Mouse (Mus musculus) intestine, postnatal 0 days (tissue): ENCODE data around the gene Cerk. TPM values are rescaled to one million over a fixed set of nuclear protein-coding genes. Genes with fewer than 3 reads are reported as not detected.
A peak's percentile ranks its signal among the peaks of the same experiment; 100 is the strongest.
"Not testable (repeated sequence)": the region's sequence is repeated elsewhere in the genome, so short reads cannot be mapped to it uniquely, and the experiment has no call there.

Experiments
- ATAC-seq: fragments of 200-750 bp; cut with Nextera tagmentation; 2 replicates; pipeline ENCODE4 v1.8.0; 2017; ENCODE audit warnings: mild to moderate bottlenecking, moderate TSS enrichment, moderate library complexity
- H3K27ac ChIP-seq: fragments of 300-500 bp; sonication (generic); 2 replicates; pipeline ENCODE4 v1.5.1; 2014; ENCODE audit warnings: mild to moderate bottlenecking, low read depth, low read length, moderate library complexity
- H3K27me3 ChIP-seq: fragments of 300-500 bp; sonication (generic); replicated peaks from 2 replicates; pipeline ENCODE4 v1.6.1; 2014; ENCODE audit warnings: low read length, mixed read lengths; ENCODE audit not compliant: control insufficient read depth, insufficient read depth
- H3K36me3 ChIP-seq: fragments of 300-500 bp; sonication (generic); 2 replicates; pipeline ENCODE4 v1.6.1; 2014; ENCODE audit warnings: mild to moderate bottlenecking, moderate library complexity; ENCODE audit not compliant: control insufficient read depth, insufficient read depth
- H3K4me1 ChIP-seq: fragments of 300-500 bp; sonication (generic); replicated peaks from 2 replicates; pipeline ENCODE4 v1.6.1; 2014; ENCODE audit warnings: antibody characterized with exemption, low read length, mixed read lengths; ENCODE audit not compliant: control insufficient read depth, insufficient read depth
- H3K4me2 ChIP-seq: fragments of 300-500 bp; sonication (generic); replicated peaks from 2 replicates; pipeline ENCODE4 v1.6.1; 2014; ENCODE audit warnings: low read depth, mild to moderate bottlenecking, moderate library complexity
- H3K4me3 ChIP-seq: fragments of 300-500 bp; sonication (generic); 2 replicates; pipeline ENCODE4 v1.5.1; 2014; ENCODE audit warnings: low read depth, low read length
- H3K9ac ChIP-seq: fragments of 300-500 bp; sonication (generic); 2 replicates; pipeline ENCODE4 v1.6.1; 2014; ENCODE audit warnings: mild to moderate bottlenecking, low read depth, low read length
- H3K9me3 ChIP-seq: fragments of 300-500 bp; sonication (generic); 2 replicates; pipeline ENCODE4 v1.6.1; 2016; ENCODE audit warnings: mixed run types; ENCODE audit not compliant: control insufficient read depth
- CTCF ChIP-seq: sonication (generic); IDR thresholded peaks from 2 replicates; pipeline ENCODE4 v1.5.1; 2016; ENCODE audit warnings: low read depth, mild to moderate bottlenecking, control low read depth, antibody characterized with exemption, moderate library complexity
- WGBS: fragments of 180-500 bp; shearing (Covaris S2); extraction: QIAGEN DNeasy Blood & Tissue Kit; methylation state at CpG from one replicate; pipeline ENCODE4 v1.1.7; 2014; 5-methylcytosine and 5-hydroxymethylcytosine counted together
- polyA plus RNA-seq: library from polyadenylated mRNA; unstranded; fragments of >200 nt; fragmentation: Nextera tagmentation; extraction: Ambion mirVana; gene quantifications from 2 replicates; pipeline ENCODE4 v1.2.1, GENCODE M21; 2015

Gene Cerk
- polyA plus RNA-seq, 1 experiment from 2014 or later: 4.2 TPM

DNA sequence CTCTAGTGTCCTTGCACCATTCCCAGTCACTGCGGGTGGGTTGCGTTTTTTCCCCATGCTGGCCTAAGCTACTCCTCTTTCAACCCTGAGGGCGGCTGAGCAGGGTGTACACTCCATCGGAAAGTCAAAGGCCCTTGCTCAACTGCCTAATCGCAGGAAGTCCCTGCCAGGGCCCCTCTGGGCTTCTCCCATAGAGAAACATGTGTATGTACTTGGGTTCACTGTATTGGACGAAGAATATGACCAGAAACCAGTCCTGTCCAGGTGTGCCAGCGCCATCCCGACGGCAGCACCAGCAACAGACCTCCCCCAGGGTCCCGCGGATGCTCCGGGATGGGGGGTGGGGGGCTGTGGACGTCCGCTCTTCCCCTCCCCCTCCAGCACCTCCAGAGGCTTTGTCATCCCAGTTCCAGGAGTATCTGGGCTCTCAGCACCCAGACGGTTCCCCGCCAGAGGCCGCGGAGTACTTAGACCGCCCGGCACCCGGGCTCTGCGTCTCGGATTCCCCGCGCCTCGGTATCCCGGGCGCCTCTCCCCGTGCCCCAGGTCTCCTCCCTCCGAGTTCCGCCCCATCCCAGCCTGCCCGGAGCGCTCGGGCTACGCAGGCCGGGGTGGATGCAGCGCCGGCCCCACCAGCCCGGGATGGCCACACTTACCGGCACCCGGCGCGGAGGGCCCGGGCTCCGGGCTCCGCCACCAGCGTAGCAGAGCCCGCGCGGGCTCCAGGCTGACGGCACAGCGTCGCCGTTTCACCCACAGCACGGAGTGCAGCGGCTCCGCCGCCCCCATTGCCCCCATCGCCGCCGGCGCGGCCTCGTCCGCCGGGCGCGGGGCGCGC lies 871 bp downstream of the Cerk start:
- 0 out of 2 replicates have a peak, but pooled peaks cover 4% of the 10 kb centered on the region for H3K4me1 ChIP-seq
- 1% methylated on average over 70 of the region's 70 CpGs for WGBS

DNA sequence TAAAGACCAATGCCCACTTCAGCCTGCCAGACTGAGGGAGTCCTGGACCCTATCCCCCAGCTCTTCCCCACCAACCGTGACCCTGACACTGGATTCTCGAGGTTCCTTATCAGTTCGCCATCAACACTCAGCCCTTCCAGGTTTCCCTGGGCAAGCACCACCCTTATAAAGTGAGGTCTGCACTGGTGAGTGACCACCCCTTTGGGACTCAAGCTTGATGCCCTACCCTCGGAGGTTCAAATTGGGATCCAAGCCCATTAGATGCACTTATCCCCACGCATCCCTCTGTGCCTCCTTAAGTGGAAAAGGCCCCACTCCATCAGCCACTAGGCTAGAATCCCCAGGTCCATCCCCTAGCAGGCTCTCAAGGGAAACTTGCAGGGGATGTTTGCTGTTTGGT lies 1.9 kb downstream of the Cerk start:
- 0 out of 2 replicates have a peak, but pooled peaks cover 6% of the 10 kb centered on the region for H3K4me1 ChIP-seq
- no peak overlapping the region for H3K27ac ChIP-seq
- H3K27me3 ChIP-seq: no peaks in the 10 kb centered on the region
- no peak overlapping the region for H3K4me3 ChIP-seq
- H3K9ac ChIP-seq: no peak overlapping the region
- ATAC-seq: no peak
- peak overlapping the region; percentile 96 for H3K4me2 ChIP-seq
- H3K36me3 ChIP-seq: no peaks in the 10 kb centered on the region
- TF ChIP-seq CTCF: no peak
- H3K9me3 ChIP-seq: no peaks in the 10 kb centered on the region
- 73% methylated on average over 5 of the region's 5 CpGs for WGBS

More for the DNA sequence above, 871 bp downstream of the Cerk start:
- H3K27ac ChIP-seq: peak overlapping the region; percentile 77
- no peak for TF ChIP-seq CTCF
- peak overlapping the region; percentile 77 for H3K9ac ChIP-seq
- no peaks in the 10 kb centered on the region for H3K27me3 ChIP-seq
- H3K9me3 ChIP-seq: no peaks in the 10 kb centered on the region
- ATAC-seq: peak; percentile 31
- peak overlapping the region; percentile 80 for H3K4me3 ChIP-seq
- H3K4me2 ChIP-seq: peak overlapping the region; percentile 96
- H3K36me3 ChIP-seq: no peaks in the 10 kb centered on the region

DNA sequence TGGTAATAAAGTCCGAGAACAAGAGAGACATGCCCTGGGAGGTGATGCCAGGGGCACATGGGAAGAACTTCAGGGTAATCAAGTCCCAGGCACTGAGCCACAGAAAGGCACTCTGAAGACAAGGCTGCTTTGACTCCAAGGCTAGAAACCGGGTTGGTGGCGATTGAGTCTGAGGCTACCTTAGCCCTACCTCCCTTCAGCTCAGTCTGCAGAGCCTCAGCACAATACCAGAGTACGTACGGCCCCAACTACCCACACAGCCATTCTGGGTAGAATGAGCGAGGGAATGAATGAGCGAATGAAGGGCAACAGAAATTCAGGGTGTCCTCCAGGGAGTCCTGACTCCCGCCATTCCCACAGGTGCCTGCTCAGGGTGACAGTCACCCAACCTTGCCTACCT lies 2.5 kb downstream of the Cerk start:
- WGBS: 97% methylated on average over 8 of the region's 8 CpGs
- Histone ChIP-seq H3K27me3 (no peaks in the 10 kb centered on the region), H3K4me1 (0 out of 2 replicates have a peak, but pooled peaks cover 6% of the 10 kb centered on the region), H3K4me2 (no peak overlapping the region), H3K27ac (no peak overlapping the region), H3K4me3 (no peak overlapping the region), H3K9me3 (no peaks in the 10 kb centered on the region), H3K9ac (no peak overlapping the region), H3K36me3 (no peaks in the 10 kb centered on the region)
- no peak for ATAC-seq
- no peak for TF ChIP-seq CTCF

DNA sequence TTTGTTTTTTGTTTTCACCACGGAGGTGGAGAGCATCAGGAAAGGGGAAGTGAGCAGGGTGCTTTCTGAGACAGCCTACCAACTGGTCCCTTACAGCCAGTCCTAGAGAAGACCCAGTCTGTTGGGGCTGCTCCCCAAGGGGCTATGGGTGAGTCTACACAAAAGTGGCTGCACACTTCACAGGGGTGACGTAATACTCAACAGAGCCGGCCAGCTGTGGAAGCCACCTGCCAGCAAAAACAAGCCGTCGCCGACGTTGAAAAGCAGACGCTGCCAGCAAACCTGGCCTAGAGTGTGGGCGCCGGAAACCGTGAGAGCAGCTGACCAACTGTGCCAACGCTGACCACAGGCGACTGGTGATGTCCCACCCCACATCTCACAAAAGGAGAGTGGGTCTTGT lies 3.3 kb downstream of the Cerk start:
- ATAC-seq: 0 out of 2 replicates have a peak, but pooled peaks have one; percentile 32
- Histone ChIP-seq H3K4me3 (no peak overlapping the region), H3K4me2 (peak overlapping the region; percentile 27; the same call in 1 of the 2 replicates), H3K27me3 (no peaks in the 10 kb centered on the region), H3K36me3 (no peaks in the 10 kb centered on the region), H3K9ac (no peak overlapping the region), H3K9me3 (no peaks in the 10 kb centered on the region), H3K27ac (peak overlapping the region; percentile 71), H3K4me1 (0 out of 2 replicates have a peak, but pooled peaks cover 6% of the 10 kb centered on the region)
- TF ChIP-seq CTCF: no peak
- WGBS: 42% methylated on average over 13 of the region's 13 CpGs

GRCm38 (mm10) chr15:86181941-86182439 lies 4.0 kb downstream of the Cerk start:
- Histone ChIP-seq H3K36me3 (no peaks in the 10 kb centered on the region), H3K27me3 (no peaks in the 10 kb centered on the region), H3K27ac (peak overlapping the region; percentile 71; the same call in 1 of the 2 replicates), H3K9me3 (no peaks in the 10 kb centered on the region), H3K4me3 (no peak overlapping the region), H3K4me2 (peak overlapping the region; percentile 27; the same call in 1 of the 2 replicates), H3K4me1 (0 out of 2 replicates have a peak, but pooled peaks cover 6% of the 10 kb centered on the region), H3K9ac (no peak overlapping the region)
- TF ChIP-seq CTCF: no peak
- WGBS: 29% methylated on average over 11 of the region's 11 CpGs
- ATAC-seq: peak; percentile 56

DNA sequence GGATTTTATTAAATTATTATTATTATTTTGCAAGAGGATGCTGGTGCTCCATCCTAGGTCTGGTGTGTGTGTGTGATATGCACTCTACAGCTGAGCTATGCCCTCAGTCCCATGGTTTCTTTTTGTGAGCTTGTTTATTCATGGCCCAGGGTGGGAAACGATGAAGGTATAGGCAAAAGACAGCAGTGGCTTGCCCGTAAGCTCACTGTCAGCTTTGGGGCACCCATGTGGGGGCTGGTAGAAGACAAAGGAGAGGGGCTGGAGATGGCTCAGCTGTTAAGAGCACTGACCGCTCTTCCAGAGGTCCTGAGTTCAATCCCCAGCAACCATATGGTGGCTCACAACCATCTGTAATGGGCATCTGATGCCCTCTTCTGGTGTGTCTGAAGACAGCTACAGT lies 4.6 kb downstream of the Cerk start:
- not testable (repeated sequence) for H3K27ac ChIP-seq, H3K27me3 ChIP-seq, ATAC-seq, H3K9ac ChIP-seq, H3K4me1 ChIP-seq, H3K36me3 ChIP-seq, H3K4me3 ChIP-seq, H3K9me3 ChIP-seq, H3K4me2 ChIP-seq
- WGBS: 95% methylated on average over 3 of the region's 3 CpGs
